Mouse (Mus musculus): ENCODE results near the gene Ccdc126.

The Ccdc126 gene

GRCm38 (mm10) chr6:49349826-49350225 lies 30.8 kb downstream of the Ccdc126 start:
- DNase-seq: peak; percentile 78

GRCm38 (mm10) chr6:49354613-49355012 lies 35.5 kb downstream of the Ccdc126 start:
- DNase-seq: no peak

GRCm38 (mm10) chr6:49355171-49355570 lies 36.1 kb downstream of the Ccdc126 start:
- no peak for DNase-seq

GRCm38 (mm10) chr6:49360420-49360819 lies 41.3 kb downstream of the Ccdc126 start:
- no peak for DNase-seq

GRCm38 (mm10) chr6:49367159-49368054 lies 48.3 kb downstream of the Ccdc126 start, which contains the start of gene Fam221a:
Fam221a (plus strand) TSS chr6:49367739.
- peak; percentile 91 for DNase-seq

- no peak for DNase-seq
Measured at GRCm38 (mm10) chr6:49368212-49368611, 49.1 kb downstream of the Ccdc126 start.

- DNase-seq: no peak
Measured at GRCm38 (mm10) chr6:49372705-49373104, 53.6 kb downstream of the Ccdc126 start.

- no peak for DNase-seq
Measured at GRCm38 (mm10) chr6:49373943-49374342, 54.9 kb downstream of the Ccdc126 start.

- DNase-seq: no peak
Measured at GRCm38 (mm10) chr6:49378328-49378727, 59.3 kb downstream of the Ccdc126 start.

Data from lung, postnatal 14 days (tissue).